ENCODE assay signal across 24 mouse cellular contexts in genomic region chr19:54051651-54052050, GRCm38 (mm10). TPM values are rescaled to one million over a fixed set of nuclear protein-coding genes. Genes with fewer than 3 reads are reported as not detected.
DNase-seq lines count a peak whose midpoint lies in the region; ATAC-seq and TF ChIP-seq lines count a peak whose summit lies in the region.
"Had no signal": no experiment of that assay in that cellular context is flagged by ENCODE, and none has a peak within 500 bp of the region (broad histone marks: within the 10 kb centered on the region; RNA-seq: fewer than 3 reads in every experiment).

No protein-coding gene starts in this region.

- H3K4me1 ChIP-seq in thymus, adult 2 months (replicated peaks; ENCODE audit: control insufficient read depth, insufficient read depth, low read length), result peaks cover 9% of the 10 kb centered on the region; the same call in 1 of the 2 replicates

- no peak for TF ChIP-seq POLR2A in thymus, adult 2 months (IDR thresholded peaks at IDR 0.05; ENCODE audit: control insufficient read depth, extremely low read depth, insufficient read depth, low read length, poor library complexity)

- H3K36me3 ChIP-seq in thymus, adult 2 months (ENCODE audit: control insufficient read depth, insufficient read depth, low read length), result no peaks in the 10 kb centered on the region
- H3K36me3 ChIP-seq: heart, embryonic 13.5 days; hindbrain, embryonic 12.5 days; lung, embryonic 15.5 days; midbrain, embryonic 13.5 days had no signal

- TF ChIP-seq CTCF in thymus, adult 2 months (IDR thresholded peaks at IDR 0.05; ENCODE audit: borderline replicate concordance, control insufficient read depth, extremely low read depth, insufficient read depth, low read length, poor library complexity), result no peak

- H3K27ac ChIP-seq in thymus, adult 2 months (ENCODE audit: control insufficient read depth, insufficient read depth, low read length), result no peak overlapping the region
- H3K27ac ChIP-seq: forebrain, embryonic 13.5 days; heart, adult 2 months; heart, embryonic 13.5 days; hindbrain, embryonic 12.5 days; hindbrain, postnatal 0 days; lung, embryonic 15.5 days; midbrain, embryonic 13.5 days had no signal

- no peak for ATAC-seq in erythroblast, adult 5-6 weeks (replicated peaks; ENCODE audit: low FRiP score, poor library complexity, severe bottlenecking)
- ATAC-seq: forebrain, embryonic 13.5 days; hindbrain, postnatal 0 days; intestine, embryonic 16.5 days; midbrain, embryonic 13.5 days had no signal

- 80% methylated on average over 4 of the region's 4 CpGs for WGBS in thymus, adult 2 months

- DNase-seq in gastrocnemius, adult 18-20 months (ENCODE audit: low spot score), result peak; percentile 73
- DNase-seq in gastrocnemius, postnatal 4 days (ENCODE audit: low spot score in 2 of 2), result no peak
- peak; percentile 45 for DNase-seq in thymus, postnatal 4 days
- DNase-seq in thymus, adult 2 months, result no peak
- peak; percentile 64 for DNase-seq in gastrocnemius, postnatal 25 days
- no peak for DNase-seq in lung, postnatal 4 days
- DNase-seq: adrenal gland, postnatal 25 days; cerebellum, adult 2 months; cerebellum, postnatal 14 days; heart, adult 2 months; heart, postnatal 14 days; kidney, adult 8-10 months; kidney, postnatal 10 days had no signal

- H3K4me3 ChIP-seq in thymus, adult 2 months (ENCODE audit: control insufficient read depth, insufficient read depth, low read length), result no peak overlapping the region
- H3K4me3 ChIP-seq: forebrain, embryonic 13.5 days; heart, adult 2 months; heart, embryonic 13.5 days; hindbrain, embryonic 12.5 days; lung, embryonic 15.5 days; midbrain, embryonic 13.5 days had no signal

- H3K27me3 ChIP-seq in thymus, adult 2 months (ENCODE audit: control insufficient read depth, insufficient read depth, low read length), result peaks cover 13% of the 10 kb centered on the region; the same call in 1 of the 2 replicates

RNA-seq across cellular contexts. Expression of gene Adra2a, which starts 7.7 kb away (rescaled TPM):
- under 1 TPM; 0.26 to 0.43 TPM for total RNA-seq in gastrocnemius, adult 18-20 months (2021)
- total RNA-seq in gastrocnemius, postnatal 4 days (2021), result 1 to 10 TPM; 1.6 to 2.0 TPM
- 2.6 and 3.0 TPM in 2 replicates for polyA plus RNA-seq in thymus, adult 2 months (2012; rRNA removed)
- total RNA-seq in gastrocnemius, postnatal 25 days (2021), result under 1 TPM; 0.49 to 0.64 TPM
- not detected in 2 replicates for total RNA-seq in erythroblast, adult 5-6 weeks (2015; ENCODE audit: low replicate concordance)
- total RNA-seq in erythroblast, adult 5-6 weeks (2017; ENCODE audit: low replicate concordance), result 0.34 TPM in 1 of 2 replicates, not detected in the other
- total RNA-seq: liver, adult 2 months; megakaryocyte, adult 5-6 weeks had no signal
- polyA plus RNA-seq: heart, embryonic 13.5 days; limb, embryonic 11.5 days had no signal

Comparison
In these comparisons a context has a peak if more than half of its experiments do, and no peak if none do; other contexts are left out.
1. DNase-seq: peak in gastrocnemius, adult 18-20 months (single experiment), thymus, postnatal 4 days (single experiment) and gastrocnemius, postnatal 25 days (single experiment); none in gastrocnemius, postnatal 4 days (0 of 2), thymus, adult 2 months (single experiment) and lung, postnatal 4 days (0 of 2).